Mouse (Mus musculus): ENCODE measurements around the gene Spop.

DNA sequence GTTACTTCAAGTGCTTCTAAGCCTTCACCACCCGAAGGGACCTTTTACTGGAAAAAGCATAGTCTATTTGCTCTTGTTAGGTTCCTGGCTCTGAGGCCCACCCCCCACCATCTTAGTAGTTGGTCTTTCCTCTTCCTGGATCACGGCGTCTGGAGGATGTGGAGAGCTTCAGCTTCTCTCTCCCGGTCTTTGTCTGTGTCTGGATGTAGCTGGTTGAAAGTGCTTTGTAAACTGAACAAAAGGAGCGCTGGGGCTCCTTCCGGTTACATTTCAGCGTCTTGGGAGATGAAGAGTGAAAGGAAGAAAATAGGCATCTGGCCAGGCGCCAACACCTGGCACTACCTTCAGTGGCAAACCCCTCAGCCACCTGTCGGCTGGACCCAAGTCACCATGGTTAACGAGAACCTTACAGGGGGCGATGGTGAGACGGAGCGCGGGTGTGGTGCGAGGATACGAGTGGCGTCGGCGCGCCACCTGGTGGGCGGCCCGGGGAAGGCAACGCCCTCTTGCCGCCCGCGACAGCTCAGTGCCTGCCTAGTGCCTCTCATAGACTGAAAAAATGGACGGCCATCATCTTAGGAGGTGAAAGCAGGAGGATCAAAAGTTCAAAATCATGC is 106.7 kb downstream of the Spop start:
- TF ChIP-seq CTCF (IDR thresholded peaks at IDR 0.05; ENCODE audit: borderline replicate concordance, extremely low read depth, insufficient read depth, insufficient read length): peak; percentile 97
- no peak for TF ChIP-seq POLR2A (IDR thresholded peaks at IDR 0.05; ENCODE audit: borderline replicate concordance, extremely low read depth, insufficient read depth, insufficient read length, poor library complexity, severe bottlenecking)
